Mouse (Mus musculus) hindbrain, embryonic 16.5 days (tissue): ENCODE results near the gene Shisa5. TPM values are rescaled to one million over a fixed set of nuclear protein-coding genes. Genes with fewer than 3 reads are reported as not detected.

Source experiments
- ATAC-seq: fragments of 200-750 bp; cut with Nextera tagmentation; 2 replicates; pipeline ENCODE4 v1.8.0; 2017; ENCODE audit warnings: moderate TSS enrichment, moderate library complexity
- H3K27ac ChIP-seq: fragments of 300-500 bp; sonication (generic); 2 replicates; pipeline ENCODE4 v1.5.1; 2014; ENCODE audit warnings: low read depth, mild to moderate bottlenecking, control low read depth, low read length, moderate library complexity
- H3K27me3 ChIP-seq: fragments of 300-500 bp; sonication (generic); replicated peaks from 2 replicates; pipeline ENCODE4 v1.6.1; 2014; ENCODE audit warnings: low read length; ENCODE audit not compliant: control insufficient read depth, insufficient read depth
- H3K36me3 ChIP-seq: fragments of 300-500 bp; sonication (generic); 2 replicates; pipeline ENCODE4 v1.6.1; 2014; ENCODE audit warnings: mild to moderate bottlenecking, low read length, moderate library complexity, mixed read lengths; ENCODE audit not compliant: control insufficient read depth, insufficient read depth
- H3K4me1 ChIP-seq: fragments of 300-500 bp; sonication (generic); 2 replicates; pipeline ENCODE4 v1.6.1; 2014; ENCODE audit warnings: low read depth, low read length; ENCODE audit not compliant: control insufficient read depth, insufficient read depth
- H3K4me2 ChIP-seq: fragments of 300-500 bp; sonication (generic); 2 replicates; pipeline ENCODE4 v1.6.1; 2014; ENCODE audit warnings: mild to moderate bottlenecking, low read length, control low read depth, moderate library complexity
- H3K4me3 ChIP-seq: fragments of 300-500 bp; sonication (generic); 2 replicates; pipeline ENCODE4 v1.5.1; 2014; ENCODE audit warnings: mild to moderate bottlenecking, low read length, control low read depth, moderate library complexity
- H3K9ac ChIP-seq: fragments of 300-500 bp; sonication (generic); 2 replicates; pipeline ENCODE4 v1.6.1; 2014; ENCODE audit warnings: low read depth, mild to moderate bottlenecking, control low read depth, low read length, moderate library complexity
- H3K9me3 ChIP-seq: fragments of 300-500 bp; sonication (generic); 2 replicates; pipeline ENCODE4 v1.6.1; 2014; ENCODE audit warnings: mild to moderate bottlenecking, low read length, moderate library complexity; ENCODE audit not compliant: control insufficient read depth
- WGBS: fragments of 180-500 bp; shearing (Covaris S2); extraction: QIAGEN DNeasy Blood & Tissue Kit; methylation state at CpG from one replicate; pipeline ENCODE4 v1.1.7; 2014; 5-methylcytosine and 5-hydroxymethylcytosine counted together
- polyA plus RNA-seq: library from polyadenylated mRNA; unstranded; fragments of >200 nt; fragmentation: Nextera tagmentation; extraction: Ambion mirVana; gene quantifications from 2 replicates; pipeline ENCODE4 v1.2.1, GENCODE M21; 2015

Shisa5 gene
- polyA plus RNA-seq, 1 experiment from 2014 or later = 87.5 TPM

- Histone ChIP-seq H3K4me2 (no peak overlapping the region), H3K4me3 (no peak overlapping the region), H3K27ac (no peak overlapping the region), H3K36me3 (no peaks in the 10 kb centered on the region), H3K27me3 (no peaks in the 10 kb centered on the region), H3K9ac (no peak overlapping the region), H3K4me1 (peaks cover 9% of the 10 kb centered on the region), H3K9me3 (no peaks in the 10 kb centered on the region)
- 86% methylated on average over 3 of the region's 3 CpGs for WGBS
- no peak for ATAC-seq
Measured at GRCm38 (mm10) chr9:109050674-109050997, 12.3 kb downstream of the Shisa5 start.

GRCm38 (mm10) chr9:109051011-109051501 is 12.7 kb downstream of the Shisa5 start:
- 88% methylated on average over 13 of the region's 13 CpGs for WGBS

GRCm38 (mm10) chr9:109051651-109052489 is 13.5 kb downstream of the Shisa5 start:
- H3K4me3 ChIP-seq = no peak overlapping the region
- H3K4me1 ChIP-seq = peaks cover 9% of the 10 kb centered on the region
- H3K9ac ChIP-seq = no peak overlapping the region
- H3K9me3 ChIP-seq = no peaks in the 10 kb centered on the region
- 87% methylated on average over 9 of the region's 10 CpGs for WGBS
- no peak for ATAC-seq
- no peaks in the 10 kb centered on the region for H3K27me3 ChIP-seq
- peaks cover 6% of the 10 kb centered on the region for H3K36me3 ChIP-seq
- no peak overlapping the region for H3K4me2 ChIP-seq
- H3K27ac ChIP-seq = no peak overlapping the region

More at GRCm38 (mm10) chr9:109051011-109051501, 12.7 kb downstream of the Shisa5 start:
- H3K4me1 ChIP-seq = peaks cover 9% of the 10 kb centered on the region
- ATAC-seq = no peak
- H3K9ac ChIP-seq = no peak overlapping the region
- H3K4me2 ChIP-seq = no peak overlapping the region
- H3K9me3 ChIP-seq = no peaks in the 10 kb centered on the region
- no peak overlapping the region for H3K27ac ChIP-seq
- 0 out of 2 replicates have a peak, but pooled peaks cover under 1% of the 10 kb centered on the region for H3K36me3 ChIP-seq
- no peak overlapping the region for H3K4me3 ChIP-seq
- no peaks in the 10 kb centered on the region for H3K27me3 ChIP-seq

GRCm38 (mm10) chr9:109052490-109053260 is 14.3 kb downstream of the Shisa5 start:
- peaks cover 8% of the 10 kb centered on the region for H3K36me3 ChIP-seq
- H3K4me1 ChIP-seq = peaks cover 9% of the 10 kb centered on the region
- ATAC-seq = no peak
- no peaks in the 10 kb centered on the region for H3K27me3 ChIP-seq
- WGBS = 87% methylated on average over 9 of the region's 9 CpGs
- no peak overlapping the region for H3K27ac ChIP-seq
- no peak overlapping the region for H3K9ac ChIP-seq
- no peaks in the 10 kb centered on the region for H3K9me3 ChIP-seq
- no peak overlapping the region for H3K4me3 ChIP-seq
- H3K4me2 ChIP-seq = no peak overlapping the region

GRCm38 (mm10) chr9:109053366-109053765 is 15.0 kb downstream of the Shisa5 start:
- Histone ChIP-seq H3K4me3 (no peak overlapping the region), H3K27ac (no peak overlapping the region), H3K4me2 (no peak overlapping the region), H3K9me3 (no peaks in the 10 kb centered on the region), H3K4me1 (peaks cover 9% of the 10 kb centered on the region), H3K9ac (no peak overlapping the region), H3K36me3 (peaks cover 12% of the 10 kb centered on the region), H3K27me3 (no peaks in the 10 kb centered on the region)
- 87% methylated on average over 3 of the region's 3 CpGs for WGBS
- ATAC-seq = no peak

GRCm38 (mm10) chr9:109053851-109054250 is 15.5 kb downstream of the Shisa5 start:
- no peak for ATAC-seq
- 77% methylated on average over 6 of the region's 6 CpGs for WGBS

GRCm38 (mm10) chr9:109054712-109055111 is 16.3 kb downstream of the Shisa5 start:
- Histone ChIP-seq H3K36me3 (peaks cover 14% of the 10 kb centered on the region), H3K4me2 (peak overlapping the region; percentile 55), H3K27me3 (no peaks in the 10 kb centered on the region), H3K4me3 (peak overlapping the region; percentile 34), H3K9me3 (no peaks in the 10 kb centered on the region), H3K27ac (peak overlapping the region; percentile 66), H3K4me1 (peaks cover 22% of the 10 kb centered on the region), H3K9ac (peak overlapping the region; percentile 61)
- WGBS = 6% methylated on average over 7 of the region's 7 CpGs
- ATAC-seq = peak; percentile 87

More at GRCm38 (mm10) chr9:109053851-109054250, 15.5 kb downstream of the Shisa5 start:
- Histone ChIP-seq H3K4me3 (no peak overlapping the region), H3K9ac (no peak overlapping the region), H3K27ac (no peak overlapping the region), H3K4me2 (no peak overlapping the region), H3K9me3 (no peaks in the 10 kb centered on the region), H3K27me3 (no peaks in the 10 kb centered on the region), H3K36me3 (peaks cover 14% of the 10 kb centered on the region), H3K4me1 (peaks cover 14% of the 10 kb centered on the region)

GRCm38 (mm10) chr9:109055271-109056030 is 17.1 kb downstream of the Shisa5 start:
- H3K9me3 ChIP-seq = no peaks in the 10 kb centered on the region
- peaks cover 23% of the 10 kb centered on the region for H3K4me1 ChIP-seq
- ATAC-seq = no peak
- peaks cover 14% of the 10 kb centered on the region for H3K36me3 ChIP-seq
- peak overlapping the region; percentile 61 for H3K9ac ChIP-seq
- H3K27me3 ChIP-seq = no peaks in the 10 kb centered on the region
- peak overlapping the region; percentile 34 for H3K4me3 ChIP-seq
- H3K4me2 ChIP-seq = peak overlapping the region; percentile 55
- WGBS = 86% methylated on average over 12 of the region's 12 CpGs
- H3K27ac ChIP-seq = peak overlapping the region; percentile 46; the same call in 1 of the 2 replicates
